10 mouse cellular contexts compared by ENCODE assay signal in the genomic region with DNA sequence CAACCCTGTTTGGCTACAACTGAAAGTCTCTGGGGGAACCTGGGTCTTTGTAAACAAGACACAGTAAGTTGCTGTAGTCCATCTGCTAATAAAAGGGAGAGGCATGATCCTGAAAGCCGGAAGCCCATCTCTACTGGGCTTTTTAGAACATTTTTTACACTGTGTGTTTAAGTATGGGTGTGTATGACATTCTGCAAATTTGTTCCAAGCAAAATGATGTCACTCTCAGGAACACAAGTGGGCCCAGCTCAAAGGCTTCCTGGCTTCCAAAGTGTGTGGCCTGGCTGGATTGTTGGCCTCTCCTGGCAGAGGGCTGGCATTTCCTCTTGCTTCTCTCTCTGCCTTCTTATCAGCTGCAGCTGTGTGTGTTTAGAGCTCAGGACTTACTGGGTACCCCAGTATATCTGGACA. TPM values are rescaled to one million over a fixed set of nuclear protein-coding genes. Genes with fewer than 3 reads are reported as not detected.
DNase-seq lines count a peak whose midpoint lies in the region; ATAC-seq and TF ChIP-seq lines count a peak whose summit lies in the region.
"Had no signal": no experiment of that assay in that cellular context is flagged by ENCODE, and none has a peak within 500 bp of the region (broad histone marks: within the 10 kb centered on the region; RNA-seq: fewer than 3 reads in every experiment).

No protein-coding gene starts in this region.

- H3K9me3 ChIP-seq in CH12.LX (replicated peaks; ENCODE audit: low read length) = no peaks in the 10 kb centered on the region
- H3K9me3 ChIP-seq in lung, embryonic 16.5 days (ENCODE audit: control insufficient read depth, low read length) = no peaks in the 10 kb centered on the region
- H3K9me3 ChIP-seq in forebrain, postnatal 0 days (ENCODE audit: low read length) = no peaks in the 10 kb centered on the region
- H3K9me3 ChIP-seq: embryonic facial prominence, embryonic 13.5 days had no signal

- peaks cover 10 to 21% of the 10 kb centered on the region in 2 experiments for H3K36me3 ChIP-seq in CH12.LX (replicated peaks in 1 of 2; ENCODE audit: control insufficient read depth in 1 of 2, insufficient read depth in 1 of 2, low read length in 1 of 2)
- peaks cover 10% of the 10 kb centered on the region; the same call in 1 of the 2 replicates for H3K36me3 ChIP-seq in lung, embryonic 16.5 days (ENCODE audit: control insufficient read depth, insufficient read depth, low read length)
- no peaks in the 10 kb centered on the region for H3K36me3 ChIP-seq in forebrain, postnatal 0 days (ENCODE audit: insufficient read depth)

- peak overlapping the region; percentile 42; the same call in 1 of the 2 replicates for H3K27ac ChIP-seq in CH12.LX (ENCODE audit: insufficient read depth, low read depth)
- peak overlapping the region; percentile 30; the same call in 1 of the 2 replicates for H3K27ac ChIP-seq in bone marrow, adult 2 months (ENCODE audit: control insufficient read depth, insufficient read depth, low read depth, low read length, poor library complexity)
- H3K27ac ChIP-seq in lung, embryonic 16.5 days (ENCODE audit: low read length) = peak overlapping the region; percentile 45
- no peak overlapping the region for H3K27ac ChIP-seq in forebrain, postnatal 0 days (ENCODE audit: low read depth, low read length)

- H3K4me1 ChIP-seq in CH12.LX (ENCODE audit: control insufficient read depth in 1 of 2, insufficient read depth in 2 of 2) = peaks cover 13 to 61% of the 10 kb centered on the region in 2 experiments
- H3K4me1 ChIP-seq in bone marrow, adult 2 months (ENCODE audit: control insufficient read depth, insufficient read depth, low read length) = peaks cover 2% of the 10 kb centered on the region; the same call in 1 of the 2 replicates
- H3K4me1 ChIP-seq in lung, embryonic 16.5 days (replicated peaks; ENCODE audit: control insufficient read depth, insufficient read depth, low read length) = peaks cover 33% of the 10 kb centered on the region
- peaks cover 11% of the 10 kb centered on the region for H3K4me1 ChIP-seq in forebrain, postnatal 0 days (ENCODE audit: insufficient read depth)

- WGBS in bone marrow, adult 2 months = 72% methylated on average over 1 of the region's 1 CpGs
- 36% methylated on average over 1 of the region's 1 CpGs for WGBS in lung, embryonic 16.5 days
- 90% methylated on average over 1 of the region's 1 CpGs for WGBS in forebrain, postnatal 0 days

- no peaks in the 10 kb centered on the region for H3K27me3 ChIP-seq in CH12.LX (replicated peaks)
- no peaks in the 10 kb centered on the region for H3K27me3 ChIP-seq in lung, embryonic 16.5 days (ENCODE audit: control insufficient read depth, insufficient read depth, low read depth, low read length)
- H3K27me3 ChIP-seq in forebrain, postnatal 0 days (ENCODE audit: insufficient read depth, low read length) = no peaks in the 10 kb centered on the region
- H3K27me3 ChIP-seq: embryonic facial prominence, embryonic 13.5 days had no signal

- peak overlapping the region; percentile 61 for H3K9ac ChIP-seq in CH12.LX (ENCODE audit: insufficient read depth, low read depth)
- H3K9ac ChIP-seq in lung, embryonic 16.5 days (ENCODE audit: low read length) = no peak overlapping the region
- H3K9ac ChIP-seq in forebrain, postnatal 0 days = no peak overlapping the region

- H3K4me3 ChIP-seq in CH12.LX (replicated peaks in 1 of 3; ENCODE audit: low read depth in 2 of 3, low read length in 2 of 3, poor library complexity in 1 of 3) = no peak overlapping the region
- no peak overlapping the region for H3K4me3 ChIP-seq in bone marrow, adult 2 months (replicated peaks; ENCODE audit: control insufficient read depth, low read depth, low read length)
- no peak overlapping the region for H3K4me3 ChIP-seq in lung, embryonic 16.5 days (ENCODE audit: low read length)
- H3K4me3 ChIP-seq in forebrain, postnatal 0 days (ENCODE audit: low read depth, low read length) = no peak overlapping the region

- intact Hi-C loops in heart, postnatal 25 days (cut with DNase I) = no loop called here

- dilution Hi-C loops in CH12.LX (cut with MboI; ENCODE audit: extremely low pct_ligation_motif_present, extremely low pct_unique_long_range_greater_than_20kb, low sequenced_read_pairs) = no loop called here

- in situ Hi-C loops in CH12.LX (cut with MboI; ENCODE audit: low pct_ligation_motif_present, low pct_unique_long_range_greater_than_20kb, low sequenced_read_pairs) = no loop called here

- no peak for TF ChIP-seq EP300 in CH12.LX (IDR thresholded peaks at IDR 0.05; ENCODE audit: low read length)

- no peak for TF ChIP-seq CTCF in CH12.LX (conservative IDR thresholded peaks at IDR 0.05 in 1 of 2, IDR thresholded peaks at IDR 0.05 in 1 of 2; ENCODE audit: low read depth in 2 of 2, low read length in 2 of 2)
- TF ChIP-seq CTCF in bone marrow, adult 2 months (IDR thresholded peaks at IDR 0.05; ENCODE audit: control insufficient read depth, insufficient read depth, low read length) = no peak
- TF ChIP-seq CTCF in forebrain, postnatal 0 days (IDR thresholded peaks at IDR 0.05; ENCODE audit: low read depth) = no peak

- TF ChIP-seq POLR2A in CH12.LX (IDR thresholded peaks at IDR 0.05; ENCODE audit: low read depth, low read length) = no peak
- no peak for TF ChIP-seq POLR2A in bone marrow, adult 2 months (IDR thresholded peaks at IDR 0.05; ENCODE audit: borderline replicate concordance, control insufficient read depth, low read depth, low read length)

- no peak for TF ChIP-seq RAD21 in CH12.LX (IDR thresholded peaks at IDR 0.05; ENCODE audit: low read depth, low read length)

- no peak for ATAC-seq in lung, embryonic 16.5 days (ENCODE audit: low read depth)
- ATAC-seq in forebrain, postnatal 0 days = no peak

- 0 out of 2 replicates have a peak, but pooled peaks cover 2% of the 10 kb centered on the region for H3K79me2 ChIP-seq in CH12.LX (replicated peaks; ENCODE audit: control insufficient read depth, extremely low read depth, insufficient read depth, poor library complexity, severe bottlenecking)

- peak overlapping the region; percentile 69 for H3K4me2 ChIP-seq in CH12.LX (ENCODE audit: insufficient read depth, low read depth, poor library complexity, severe bottlenecking)
- no peak overlapping the region; the same call in 1 of the 2 replicates for H3K4me2 ChIP-seq in lung, embryonic 16.5 days (ENCODE audit: low read depth, low read length)
- no peak overlapping the region for H3K4me2 ChIP-seq in forebrain, postnatal 0 days (ENCODE audit: low read depth)

- no peak for DNase-seq in CH12.LX (ENCODE audit: extremely low read depth)
- peak; percentile 51 for DNase-seq in heart, postnatal 25 days (ENCODE audit: low spot score)
- DNase-seq in right cerebral cortex, postnatal 36 days (ENCODE audit: low spot score in 2 of 2) = no peak
- DNase-seq in left cerebral cortex, adult 8-10 months (ENCODE audit: low spot score in 2 of 2) = no peak
- no peak for DNase-seq in retina, embryonic 14.5 days (ENCODE audit: low spot score)
- DNase-seq in forebrain, postnatal 0 days = no peak
- DNase-seq: thymus, adult 18-20 months had no signal

RNA-seq across cellular contexts. Expression of a gene that starts 1.1 kb away (rescaled TPM):
- 36.3 and 37.7 TPM in 2 replicates for total RNA-seq in CH12.LX (2012; rRNA removed)
- 22.5 and 23.0 TPM in 2 replicates for total RNA-seq in CH12.LX (2014; rRNA removed)
- 67.4 and 70.2 TPM in 2 replicates for polyA plus RNA-seq in CH12.LX (2012; ENCODE audit: insufficient read length, low read depth)
- polyA plus RNA-seq in bone marrow, adult 2 months (2011; ENCODE audit: insufficient read depth, insufficient read length, low replicate concordance, missing spikeins) = 50.0 and 123 TPM in 2 replicates
- 10 to 100 TPM; 11.5 to 15.6 TPM for total RNA-seq in heart, postnatal 25 days (2021)
- polyA plus RNA-seq in lung, embryonic 16.5 days (2015; fragmentation: Nextera tagmentation; extraction: Ambion mirVana) = 64.8 and 70.9 TPM in 2 replicates
- 10 to 100 TPM; 18.1 to 23.4 (median 21.1) TPM for total RNA-seq in left cerebral cortex, adult 8-10 months (2022)
- 37.2 and 40.0 TPM in 2 replicates for total RNA-seq in forebrain, postnatal 0 days (2014; rRNA removed)
- 29.8 and 32.1 TPM in 2 replicates for polyA plus RNA-seq in forebrain, postnatal 0 days (2015; fragmentation: Nextera tagmentation; extraction: Ambion mirVana)

RNA-seq across cellular contexts. Expression of a gene that starts 15.2 kb away (rescaled TPM):
- 15.4 and 15.7 TPM in 2 replicates for total RNA-seq in CH12.LX (2012; rRNA removed)
- total RNA-seq in CH12.LX (2014; rRNA removed) = 8.9 and 11.0 TPM in 2 replicates
- polyA plus RNA-seq in CH12.LX (2012; ENCODE audit: insufficient read length, low read depth) = 11.1 and 11.3 TPM in 2 replicates
- 3.9 and 16.7 TPM in 2 replicates for polyA plus RNA-seq in bone marrow, adult 2 months (2011; ENCODE audit: insufficient read depth, insufficient read length, low replicate concordance, missing spikeins)
- total RNA-seq in heart, postnatal 25 days (2021) = 10 to 100 TPM; 38.3 to 38.6 TPM
- 71.2 and 71.4 TPM in 2 replicates for polyA plus RNA-seq in lung, embryonic 16.5 days (2015; fragmentation: Nextera tagmentation; extraction: Ambion mirVana)
- total RNA-seq in left cerebral cortex, adult 8-10 months (2022) = 10 to 100 TPM; 12.8 to 19.8 (median 15.3) TPM
- total RNA-seq in forebrain, postnatal 0 days (2014; rRNA removed) = 27.7 and 42.9 TPM in 2 replicates
- polyA plus RNA-seq in forebrain, postnatal 0 days (2015; fragmentation: Nextera tagmentation; extraction: Ambion mirVana) = 37.1 and 43.9 TPM in 2 replicates

RNA-seq across cellular contexts. Expression of a gene that starts 15.3 kb away (rescaled TPM):
- total RNA-seq in CH12.LX (2012; rRNA removed) (not detected in 2 replicates), CH12.LX (2014; rRNA removed) (not detected in 2 replicates)
- polyA plus RNA-seq in CH12.LX (2012; ENCODE audit: insufficient read length, low read depth) = not detected in 2 replicates
- not detected in 2 replicates for polyA plus RNA-seq in bone marrow, adult 2 months (2011; ENCODE audit: insufficient read depth, insufficient read length, low replicate concordance, missing spikeins)
- 1 to 10 TPM; 1.4 to 1.5 TPM for total RNA-seq in heart, postnatal 25 days (2021)
- polyA plus RNA-seq in lung, embryonic 16.5 days (2015; fragmentation: Nextera tagmentation; extraction: Ambion mirVana) = 4.0 and 6.4 TPM in 2 replicates
- total RNA-seq in left cerebral cortex, adult 8-10 months (2022) = 1 to 10 TPM; 5.4 to 8.0 (median 6.6) TPM
- total RNA-seq in forebrain, postnatal 0 days (2014; rRNA removed) = 0.81 and 1.9 TPM in 2 replicates
- polyA plus RNA-seq in forebrain, postnatal 0 days (2015; fragmentation: Nextera tagmentation; extraction: Ambion mirVana) = 4.7 and 8.7 TPM in 2 replicates

RNA-seq across cellular contexts. Expression of a gene that starts 24.8 kb away (rescaled TPM):
- total RNA-seq in CH12.LX (2012; rRNA removed) (11.4 and 11.7 TPM in 2 replicates), CH12.LX (2014; rRNA removed) (14.3 and 15.2 TPM in 2 replicates)
- 10.5 and 11.8 TPM in 2 replicates for polyA plus RNA-seq in CH12.LX (2012; ENCODE audit: insufficient read length, low read depth)
- polyA plus RNA-seq in bone marrow, adult 2 months (2011; ENCODE audit: insufficient read depth, insufficient read length, low replicate concordance, missing spikeins) = 7.7 and 11.9 TPM in 2 replicates
- total RNA-seq in heart, postnatal 25 days (2021) = 1 to 10 TPM; 7.2 to 8.2 TPM
- polyA plus RNA-seq in lung, embryonic 16.5 days (2015; fragmentation: Nextera tagmentation; extraction: Ambion mirVana) = 18.3 and 18.7 TPM in 2 replicates
- total RNA-seq in left cerebral cortex, adult 8-10 months (2022) = 10 to 100 TPM; 18.1 to 22.1 (median 20.1) TPM
- total RNA-seq in forebrain, postnatal 0 days (2014; rRNA removed) = 20.7 and 29.9 TPM in 2 replicates
- 13.2 and 15.5 TPM in 2 replicates for polyA plus RNA-seq in forebrain, postnatal 0 days (2015; fragmentation: Nextera tagmentation; extraction: Ambion mirVana)

RNA-seq across cellular contexts. Expression of a gene that starts 44.2 kb away (rescaled TPM):
- total RNA-seq in CH12.LX (2012; rRNA removed) (41.0 and 43.6 TPM in 2 replicates), CH12.LX (2014; rRNA removed) (140 and 151 TPM in 2 replicates)
- polyA plus RNA-seq in CH12.LX (2012; ENCODE audit: insufficient read length, low read depth) = 163 and 191 TPM in 2 replicates
- polyA plus RNA-seq in bone marrow, adult 2 months (2011; ENCODE audit: insufficient read depth, insufficient read length, low replicate concordance, missing spikeins) = 20.0 and 36.5 TPM in 2 replicates
- 100 to 1,000 TPM; 126 to 148 TPM for total RNA-seq in heart, postnatal 25 days (2021)
- 169 and 185 TPM in 2 replicates for polyA plus RNA-seq in lung, embryonic 16.5 days (2015; fragmentation: Nextera tagmentation; extraction: Ambion mirVana)
- total RNA-seq in left cerebral cortex, adult 8-10 months (2022) = 10 to 100 TPM; 71.8 to 75.3 (median 74.1) TPM
- total RNA-seq in forebrain, postnatal 0 days (2014; rRNA removed) = 23.1 and 32.3 TPM in 2 replicates
- 40.5 and 48.8 TPM in 2 replicates for polyA plus RNA-seq in forebrain, postnatal 0 days (2015; fragmentation: Nextera tagmentation; extraction: Ambion mirVana)
